Mouse (Mus musculus): ENCODE results near the gene March8. TPM values are rescaled to one million over a fixed set of nuclear protein-coding genes. Genes with fewer than 3 reads are reported as not detected.
A peak's percentile ranks its signal among the peaks of the same experiment; 100 is the strongest.

March8 gene
- polyA plus RNA-seq, 1 experiment from 2014 or later: 68.5 TPM

GRCm38 (mm10) chr6:116412546-116413325, 74.9 kb downstream of the March8 start:
- peak; percentile 10; the same call in 1 of the 2 replicates for ATAC-seq
- Histone ChIP-seq H3K9ac (replicated peaks) (no peak overlapping the region), H3K4me1 (replicated peaks) (no peaks in the 10 kb centered on the region), H3K36me3 (peaks cover 32% of the 10 kb centered on the region), H3K27ac (no peak overlapping the region), H3K27me3 (no peaks in the 10 kb centered on the region), H3K9me3 (no peaks in the 10 kb centered on the region), H3K4me2 (replicated peaks) (no peak overlapping the region), H3K4me3 (replicated peaks) (no peak overlapping the region)
- 94% methylated on average over 14 of the region's 14 CpGs for WGBS

DNA sequence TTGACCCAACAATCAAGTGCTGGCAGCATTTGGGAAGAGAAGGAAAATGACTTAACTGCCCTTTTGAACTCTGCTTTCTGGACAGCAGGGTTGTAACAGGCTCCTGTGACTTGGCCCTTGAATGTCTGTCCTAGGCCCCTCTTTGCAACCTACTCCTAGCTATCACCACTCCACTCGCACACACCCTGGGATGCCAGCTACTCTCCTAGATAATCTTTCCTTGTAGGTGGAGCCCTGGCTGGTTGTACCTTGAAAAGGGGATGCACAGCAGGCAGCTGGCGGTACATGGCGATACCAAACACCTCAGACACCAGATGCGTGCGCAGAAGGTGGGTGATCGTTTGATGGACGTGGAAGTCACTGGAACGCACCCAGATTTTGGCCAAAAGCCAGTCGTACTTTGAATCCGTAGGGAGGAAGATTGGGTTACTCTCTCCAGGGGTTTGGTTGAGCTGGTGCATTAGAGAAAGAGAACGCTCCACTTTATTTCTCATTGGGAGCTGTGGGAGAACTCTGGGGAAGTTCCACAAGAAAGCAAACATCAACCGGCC, 77.4 kb downstream of the March8 start:
- ATAC-seq: no peak
- 88% methylated on average over 12 of the region's 12 CpGs for WGBS
- H3K27ac ChIP-seq: no peak overlapping the region
- peaks cover 5% of the 10 kb centered on the region; the same call in 1 of the 2 replicates for H3K4me1 ChIP-seq (replicated peaks)
- no peak overlapping the region for H3K4me2 ChIP-seq (replicated peaks)
- peaks cover 25% of the 10 kb centered on the region for H3K36me3 ChIP-seq
- no peak overlapping the region for H3K4me3 ChIP-seq (replicated peaks)
- H3K9ac ChIP-seq (replicated peaks): no peak overlapping the region
- H3K27me3 ChIP-seq: no peaks in the 10 kb centered on the region
- no peaks in the 10 kb centered on the region for H3K9me3 ChIP-seq

GRCm38 (mm10) chr6:116416000-116416552, 78.3 kb downstream of the March8 start:
- 91% methylated on average over 6 of the region's 6 CpGs for WGBS
- no peaks in the 10 kb centered on the region for H3K27me3 ChIP-seq

DNA sequence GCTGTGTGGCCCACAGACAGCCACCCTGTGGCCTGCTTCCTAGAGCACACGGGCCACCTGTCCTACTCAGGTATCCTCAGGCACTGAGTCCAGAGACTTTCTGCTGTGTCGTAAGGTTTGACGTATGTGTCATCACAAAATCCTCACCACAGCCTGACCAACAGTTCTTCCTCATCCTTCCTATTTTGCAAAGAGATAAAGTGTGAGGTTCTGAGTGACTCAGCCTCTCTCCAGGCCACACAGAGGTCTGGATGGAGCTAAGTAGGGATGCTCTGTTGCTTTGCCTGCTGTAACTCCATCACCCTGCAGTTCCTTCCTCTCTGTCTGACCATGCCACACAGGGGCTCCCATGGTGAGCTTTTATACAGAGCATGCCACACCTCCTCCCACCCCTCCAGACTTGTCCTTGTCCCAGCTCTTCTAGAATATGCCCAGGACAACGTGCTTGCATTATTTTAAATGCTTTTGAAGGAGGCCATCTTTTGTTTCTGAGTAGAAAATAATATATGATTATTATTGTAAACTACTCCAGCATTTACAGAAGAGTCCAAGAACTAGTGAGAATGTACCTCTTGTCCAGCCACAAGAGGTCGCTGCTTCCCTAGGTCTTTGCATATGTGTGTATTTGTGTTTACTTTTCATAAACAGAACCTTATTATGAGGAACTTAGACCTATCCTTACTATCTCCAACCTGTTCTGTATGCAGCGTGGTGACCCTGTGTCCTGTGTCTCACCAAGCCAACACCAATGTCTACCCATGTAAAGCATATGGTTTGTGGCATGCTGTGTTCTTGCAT, 79.9 kb downstream of the March8 start:
- no peaks in the 10 kb centered on the region for H3K27me3 ChIP-seq
- no peak overlapping the region for H3K27ac ChIP-seq
- H3K4me1 ChIP-seq (replicated peaks): peaks cover 5% of the 10 kb centered on the region; the same call in 1 of the 2 replicates
- H3K4me3 ChIP-seq (replicated peaks): no peak overlapping the region
- no peaks in the 10 kb centered on the region for H3K9me3 ChIP-seq
- no peak overlapping the region for H3K9ac ChIP-seq (replicated peaks)
- no peak overlapping the region for H3K4me2 ChIP-seq (replicated peaks)
- no peak for ATAC-seq
- 66% methylated on average over 6 of the region's 6 CpGs for WGBS
- H3K36me3 ChIP-seq: 0 out of 2 replicates have a peak, but pooled peaks cover 6% of the 10 kb centered on the region

More at GRCm38 (mm10) chr6:116416000-116416552, 78.3 kb downstream of the March8 start:
- H3K4me1 ChIP-seq (replicated peaks): peaks cover 5% of the 10 kb centered on the region; the same call in 1 of the 2 replicates
- no peak overlapping the region for H3K9ac ChIP-seq (replicated peaks)
- H3K27ac ChIP-seq: no peak overlapping the region
- no peak for ATAC-seq
- H3K4me3 ChIP-seq (replicated peaks): no peak overlapping the region
- H3K36me3 ChIP-seq: peaks cover 16% of the 10 kb centered on the region; the same call in 1 of the 2 replicates
- no peaks in the 10 kb centered on the region for H3K9me3 ChIP-seq
- no peak overlapping the region for H3K4me2 ChIP-seq (replicated peaks)

DNA sequence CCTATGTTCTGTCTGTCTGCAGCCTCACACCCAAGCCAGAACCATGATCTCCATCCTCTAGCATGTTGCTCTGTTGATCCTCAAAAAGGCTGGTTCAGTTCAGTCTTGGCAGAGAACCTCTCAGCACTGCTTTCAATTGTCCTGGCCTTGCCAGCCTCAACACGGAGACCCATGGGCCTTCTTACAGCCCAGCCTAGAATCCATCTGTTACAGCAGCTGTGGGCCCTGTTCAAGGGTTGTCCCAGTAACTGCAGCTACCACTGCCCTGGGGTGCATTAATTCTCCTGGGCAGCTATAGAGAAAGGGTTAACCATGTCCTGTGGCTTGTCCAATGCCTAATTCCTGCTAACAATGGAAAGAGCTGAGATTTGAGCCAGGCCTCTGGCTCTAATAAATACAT, 80.7 kb downstream of the March8 start:
- Histone ChIP-seq H3K9ac (replicated peaks) (no peak overlapping the region), H3K4me1 (replicated peaks) (peaks cover 5% of the 10 kb centered on the region; the same call in 1 of the 2 replicates), H3K27ac (no peak overlapping the region), H3K9me3 (no peaks in the 10 kb centered on the region), H3K27me3 (no peaks in the 10 kb centered on the region), H3K4me3 (replicated peaks) (no peak overlapping the region), H3K4me2 (replicated peaks) (no peak overlapping the region), H3K36me3 (no peaks in the 10 kb centered on the region)
- 61% methylated on average over 1 of the region's 1 CpGs for WGBS
- no peak for ATAC-seq

- H3K4me2 ChIP-seq (replicated peaks): no peak overlapping the region
- H3K4me1 ChIP-seq (replicated peaks): peaks cover 5% of the 10 kb centered on the region; the same call in 1 of the 2 replicates
- H3K27me3 ChIP-seq: no peaks in the 10 kb centered on the region
- 72% methylated on average over 6 of the region's 6 CpGs for WGBS
- no peak overlapping the region for H3K9ac ChIP-seq (replicated peaks)
- no peaks in the 10 kb centered on the region for H3K9me3 ChIP-seq
- no peak overlapping the region for H3K27ac ChIP-seq
- H3K36me3 ChIP-seq: no peaks in the 10 kb centered on the region
- no peak overlapping the region for H3K4me3 ChIP-seq (replicated peaks)
- ATAC-seq: no peak
These were observed 81.9 kb downstream of the March8 start for GRCm38 (mm10) chr6:116419699-116420098.

GRCm38 (mm10) chr6:116420271-116420670, 82.4 kb downstream of the March8 start:
- no peaks in the 10 kb centered on the region for H3K9me3 ChIP-seq
- WGBS: 84% methylated on average over 10 of the region's 10 CpGs
- H3K9ac ChIP-seq (replicated peaks): no peak overlapping the region
- ATAC-seq: no peak
- no peaks in the 10 kb centered on the region for H3K36me3 ChIP-seq
- peaks cover 5% of the 10 kb centered on the region; the same call in 1 of the 2 replicates for H3K4me1 ChIP-seq (replicated peaks)
- no peaks in the 10 kb centered on the region for H3K27me3 ChIP-seq
- no peak overlapping the region for H3K4me3 ChIP-seq (replicated peaks)
- no peak overlapping the region for H3K4me2 ChIP-seq (replicated peaks)
- H3K27ac ChIP-seq: no peak overlapping the region

DNA sequence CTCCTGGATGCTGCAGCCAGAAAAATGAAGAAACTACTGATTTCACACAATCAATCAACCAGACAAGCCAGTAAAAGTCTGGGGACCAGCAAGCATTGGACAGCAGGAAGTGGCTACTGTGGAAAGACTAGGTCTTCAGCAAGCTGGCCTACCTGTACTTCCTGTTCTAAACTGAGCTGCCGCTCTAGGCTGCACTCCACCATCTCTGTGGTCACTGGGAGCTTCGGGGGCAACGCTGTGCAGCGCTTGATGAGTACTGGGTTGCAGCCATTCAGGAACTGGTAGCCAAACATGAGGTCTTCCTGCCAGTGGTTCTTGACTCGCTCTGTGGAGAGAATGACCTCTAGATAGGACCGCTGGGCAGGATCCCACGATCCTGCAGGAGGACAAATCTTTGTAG, 85.2 kb downstream of the March8 start:
- no peak overlapping the region for H3K27ac ChIP-seq
- H3K27me3 ChIP-seq: no peaks in the 10 kb centered on the region
- no peaks in the 10 kb centered on the region for H3K9me3 ChIP-seq
- WGBS: 92% methylated on average over 7 of the region's 7 CpGs
- H3K4me2 ChIP-seq (replicated peaks): no peak overlapping the region
- H3K36me3 ChIP-seq: no peaks in the 10 kb centered on the region
- no peak overlapping the region for H3K9ac ChIP-seq (replicated peaks)
- no peak overlapping the region for H3K4me3 ChIP-seq (replicated peaks)
- ATAC-seq: no peak
- peaks cover 5% of the 10 kb centered on the region; the same call in 1 of the 2 replicates for H3K4me1 ChIP-seq (replicated peaks)

GRCm38 (mm10) chr6:116423664-116424063, 85.8 kb downstream of the March8 start:
- no peaks in the 10 kb centered on the region for H3K9me3 ChIP-seq
- no peak overlapping the region for H3K4me2 ChIP-seq (replicated peaks)
- H3K36me3 ChIP-seq: no peaks in the 10 kb centered on the region
- ATAC-seq: no peak
- no peak overlapping the region for H3K27ac ChIP-seq
- WGBS: 68% methylated on average over 2 of the region's 2 CpGs
- H3K4me3 ChIP-seq (replicated peaks): no peak overlapping the region
- no peaks in the 10 kb centered on the region for H3K27me3 ChIP-seq
- no peak overlapping the region for H3K9ac ChIP-seq (replicated peaks)
- H3K4me1 ChIP-seq (replicated peaks): peaks cover 2% of the 10 kb centered on the region; the same call in 1 of the 2 replicates

DNA sequence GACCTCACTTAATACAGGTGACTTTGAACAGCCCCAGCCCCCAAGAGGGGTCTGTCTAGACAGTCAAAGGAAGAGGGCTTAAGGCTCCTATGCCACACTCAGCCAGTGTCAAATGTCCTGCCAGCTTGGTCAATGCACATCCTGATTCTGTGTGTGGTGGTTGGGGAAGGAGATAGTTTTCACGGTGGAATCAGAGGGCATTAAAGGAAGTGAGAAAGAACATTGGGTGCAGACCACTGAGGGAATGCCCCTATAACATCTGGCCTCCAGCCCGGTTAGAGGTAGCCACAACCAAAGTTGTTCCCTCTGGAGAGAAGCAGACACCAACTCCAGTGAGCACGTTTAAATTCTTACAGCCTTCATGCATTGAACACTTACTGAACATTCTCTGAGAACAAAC, 89.7 kb downstream of the March8 start:
- Histone ChIP-seq H3K27me3 (no peaks in the 10 kb centered on the region), H3K27ac (no peak overlapping the region), H3K4me3 (replicated peaks) (no peak overlapping the region), H3K36me3 (no peaks in the 10 kb centered on the region), H3K4me1 (replicated peaks) (no peaks in the 10 kb centered on the region), H3K4me2 (replicated peaks) (no peak overlapping the region), H3K9ac (replicated peaks) (no peak overlapping the region), H3K9me3 (no peaks in the 10 kb centered on the region)
- no peak for ATAC-seq
- WGBS: 81% methylated on average over 3 of the region's 3 CpGs

DNA sequence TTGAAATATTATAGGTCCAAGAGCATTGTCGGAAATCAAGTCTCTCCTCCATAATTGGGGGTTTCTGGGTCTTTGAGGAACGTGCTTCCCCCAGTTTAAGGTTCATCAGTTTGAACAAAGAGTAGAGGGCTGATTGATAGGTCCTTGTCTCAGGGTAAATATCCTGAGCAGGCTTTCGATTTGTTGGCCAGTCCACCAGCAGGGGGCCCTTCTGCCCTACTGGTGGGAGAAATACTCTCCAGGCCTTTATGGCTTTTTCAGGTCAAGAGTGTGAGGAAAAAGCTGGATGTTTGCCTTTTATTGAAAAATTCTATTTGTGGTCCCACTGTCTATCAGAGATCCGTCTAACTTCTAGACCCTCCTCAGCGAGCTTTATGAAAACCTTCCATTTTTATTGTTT, 90.5 kb downstream of the March8 start:
- H3K36me3 ChIP-seq: no peaks in the 10 kb centered on the region
- no peaks in the 10 kb centered on the region for H3K27me3 ChIP-seq
- H3K4me2 ChIP-seq (replicated peaks): no peak overlapping the region
- no peaks in the 10 kb centered on the region for H3K4me1 ChIP-seq (replicated peaks)
- H3K27ac ChIP-seq: no peak overlapping the region
- H3K4me3 ChIP-seq (replicated peaks): no peak overlapping the region
- ATAC-seq: no peak
- H3K9me3 ChIP-seq: no peaks in the 10 kb centered on the region
- WGBS: 72% methylated on average over 5 of the region's 5 CpGs
- no peak overlapping the region for H3K9ac ChIP-seq (replicated peaks)

- 86% methylated on average over 6 of the region's 6 CpGs for WGBS
- H3K4me3 ChIP-seq (replicated peaks): no peak overlapping the region
- ATAC-seq: no peak
These were observed 101.0 kb downstream of the March8 start for GRCm38 (mm10) chr6:116438864-116439263.

More at GRCm38 (mm10) chr6:116438864-116439263, 101.0 kb downstream of the March8 start:
- H3K36me3 ChIP-seq: no peaks in the 10 kb centered on the region
- H3K27ac ChIP-seq: no peak overlapping the region
- no peak overlapping the region for H3K4me2 ChIP-seq (replicated peaks)
- H3K9me3 ChIP-seq: no peaks in the 10 kb centered on the region
- no peaks in the 10 kb centered on the region for H3K27me3 ChIP-seq
- H3K4me1 ChIP-seq (replicated peaks): no peaks in the 10 kb centered on the region
- H3K9ac ChIP-seq (replicated peaks): no peak overlapping the region

Data from midbrain, embryonic 13.5 days (tissue).